Mouse (Mus musculus) bone marrow macrophage, adult 2 months (primary cell): ENCODE measurements around the gene Cyp1b1.

ENCODE experiments used
- CTCF ChIP-seq: IDR thresholded peaks from 2 replicates; pipeline ENCODE4 v1.5.1; 2012; ENCODE audit warnings: low read depth, mild to moderate bottlenecking, low read length, moderate library complexity
- POLR2A ChIP-seq: IDR thresholded peaks from 2 replicates; pipeline ENCODE4 v1.6.1; 2012; ENCODE audit warnings: mild to moderate bottlenecking, low read depth, low read length, borderline replicate concordance

- TF ChIP-seq POLR2A (no peak), CTCF (no peak)
Observed at GRCm38 (mm10) chr17:79745051-79745731, 30.3 kb upstream of the Cyp1b1 start.
